Mouse (Mus musculus) gastrocnemius, postnatal 25 days (tissue): ENCODE data around the gene Gm5624. TPM values are rescaled to one million over a fixed set of nuclear protein-coding genes. Genes with fewer than 3 reads are reported as not detected.
"Not testable (repeated sequence)": the region's sequence is repeated elsewhere in the genome, so short reads cannot be mapped to it uniquely, and the experiment has no call there.

ENCODE experiments used
- DNase-seq: peaks from one replicate; pipeline ENCODE4 v3.0.0; 2022
- long read RNA-seq, 2 experiments: library from polyadenylated mRNA; stranded (forward); transcript quantifications; one replicate each; pipeline ENCODE4 v2.0.0; 2021
- total RNA-seq, 2 experiments: library from RNA; stranded (reverse); gene quantifications; 1 replicate in 1 of 2; 2 replicates in 1 of 2; pipeline ENCODE4 v1.2.3; 2021

Gene Gm5624
- not detected for total RNA-seq
- long read RNA-seq, experiment 1: 0 reads
- long read RNA-seq, experiment 2: 0 reads

GRCm38 (mm10) chr14:44627737-44628136, at the start of gene Gm5624:
Gene Gm5624, minus strand, starts transcription at chr14:44627938.
- not testable (repeated sequence) for DNase-seq

GRCm38 (mm10) chr14:44591765-44592164, 36.0 kb downstream of the Gm5624 start:
- DNase-seq: not testable (repeated sequence)

- DNase-seq: not testable (repeated sequence)
These were observed 44.9 kb downstream of the Gm5624 start, which contains the start of gene Gm8247 for GRCm38 (mm10) chr14:44582853-44583252. Gene Gm8247, plus strand, starts transcription at chr14:44583153.

- DNase-seq: not testable (repeated sequence)
These were observed 79.8 kb downstream of the Gm5624 start for GRCm38 (mm10) chr14:44547961-44548360.

- DNase-seq: not testable (repeated sequence)
These were observed 109.8 kb downstream of the Gm5624 start, which contains the start of gene Gm17093 for GRCm38 (mm10) chr14:44517976-44518375. Gene Gm17093, plus strand, starts transcription at chr14:44518276.

Other genes with a start within 250 kb of the Gm5624 start
- gene Gm3371, start 217.2 kb downstream of the Gm5624 start, total RNA-seq: not detected
- not detected for gene Gm8232, start 194.3 kb downstream of the Gm5624 start, total RNA-seq
- gene BC061237, start 135.5 kb downstream of the Gm5624 start, total RNA-seq: not detected
- not detected for gene Gm17093, start 109.7 kb downstream of the Gm5624 start, total RNA-seq
- gene Gm8247, start 44.8 kb downstream of the Gm5624 start, total RNA-seq: not detected
- not detected for gene Gm8257, start 78.5 kb upstream of the Gm5624 start, total RNA-seq
- not detected for gene Gm8267, start 122.4 kb upstream of the Gm5624 start, total RNA-seq
- not detected for gene Ptgdr, start 231.4 kb upstream of the Gm5624 start, total RNA-seq